Mouse (Mus musculus): Measurements from ENCODE around the gene Cdk15. TPM values are rescaled to one million over a fixed set of nuclear protein-coding genes. Genes with fewer than 3 reads are reported as not detected.

Cdk15 gene
- total and polyA plus RNA-seq, 2 experiments from 2014 or later = 1.1 to 2.1 TPM

DNA sequence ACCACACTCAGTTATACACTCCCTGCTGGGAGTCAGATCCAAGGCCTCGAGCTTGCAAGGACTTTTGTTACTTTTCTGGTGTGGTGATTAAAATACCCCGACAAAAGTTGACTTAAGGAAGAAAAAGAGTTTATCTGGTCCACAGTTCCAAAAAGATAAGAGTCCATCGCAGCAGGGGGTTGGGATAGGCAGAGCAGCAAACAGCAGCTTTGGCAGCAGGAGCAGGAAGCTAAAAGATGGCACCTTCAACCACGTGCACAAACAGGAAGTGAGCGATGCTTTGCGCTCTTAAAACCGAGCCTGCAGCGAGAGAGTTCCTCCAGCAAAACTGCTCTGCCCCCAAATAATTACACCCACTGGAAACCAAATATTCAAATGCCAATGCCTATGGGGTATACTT is 12.2 kb downstream of the Cdk15 start:
- no peaks in the 10 kb centered on the region for H3K36me3 ChIP-seq (ENCODE audit: insufficient read depth, low read length)
- DNase-seq (ENCODE audit: low spot score) (no peak), ATAC-seq (ENCODE audit: low FRiP score) (no peak)
- H3K27ac ChIP-seq (ENCODE audit: low read depth, low read length) = no peak overlapping the region
- no peak for TF ChIP-seq CTCF (IDR thresholded peaks at IDR 0.05)
- H3K4me3 ChIP-seq (ENCODE audit: low read depth, low read length) = no peak overlapping the region
- no peak overlapping the region for H3K4me2 ChIP-seq (ENCODE audit: low read depth, low read length, poor library complexity, severe bottlenecking)
- no peaks in the 10 kb centered on the region for H3K27me3 ChIP-seq (ENCODE audit: insufficient read depth, low read length)
- 65% methylated on average over 8 of the region's 8 CpGs for WGBS
- no peaks in the 10 kb centered on the region for H3K9me3 ChIP-seq (ENCODE audit: low read length)
- no peaks in the 10 kb centered on the region for H3K4me1 ChIP-seq (ENCODE audit: insufficient read depth, low read length)
- H3K9ac ChIP-seq (replicated peaks; ENCODE audit: low read length, poor library complexity, severe bottlenecking) = no peak overlapping the region

DNA sequence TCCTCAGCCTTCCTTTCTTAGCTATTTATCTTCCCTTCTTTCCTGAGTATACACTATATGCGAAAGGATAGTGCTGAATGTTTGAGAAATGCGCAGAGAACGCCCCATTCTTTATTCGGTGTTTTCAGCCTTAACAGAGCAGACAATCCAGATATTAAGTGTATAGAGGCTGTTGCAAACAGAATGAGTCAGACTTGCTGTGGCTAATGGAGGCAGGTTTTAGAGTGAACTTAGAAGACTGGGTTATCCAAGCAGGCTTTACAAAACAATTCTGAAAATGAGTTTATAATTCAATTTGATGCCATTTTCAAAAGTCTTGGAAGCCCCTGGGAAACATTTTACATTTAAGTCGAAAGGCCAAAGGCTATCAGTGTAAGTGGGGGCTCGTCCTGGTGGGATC is 12.8 kb downstream of the Cdk15 start:
- Histone ChIP-seq H3K9ac (replicated peaks; ENCODE audit: low read length, poor library complexity, severe bottlenecking) (no peak overlapping the region), H3K9me3 (ENCODE audit: low read length) (no peaks in the 10 kb centered on the region), H3K4me2 (ENCODE audit: low read depth, low read length, poor library complexity, severe bottlenecking) (no peak overlapping the region), H3K4me1 (ENCODE audit: insufficient read depth, low read length) (no peaks in the 10 kb centered on the region), H3K27ac (ENCODE audit: low read depth, low read length) (no peak overlapping the region), H3K36me3 (ENCODE audit: insufficient read depth, low read length) (no peaks in the 10 kb centered on the region), H3K4me3 (ENCODE audit: low read depth, low read length) (no peak overlapping the region), H3K27me3 (ENCODE audit: insufficient read depth, low read length) (no peaks in the 10 kb centered on the region)
- DNase-seq (ENCODE audit: low spot score) (no peak), ATAC-seq (ENCODE audit: low FRiP score) (no peak)
- no peak for TF ChIP-seq CTCF (IDR thresholded peaks at IDR 0.05)
- 84% methylated on average over 6 of the region's 6 CpGs for WGBS

DNA sequence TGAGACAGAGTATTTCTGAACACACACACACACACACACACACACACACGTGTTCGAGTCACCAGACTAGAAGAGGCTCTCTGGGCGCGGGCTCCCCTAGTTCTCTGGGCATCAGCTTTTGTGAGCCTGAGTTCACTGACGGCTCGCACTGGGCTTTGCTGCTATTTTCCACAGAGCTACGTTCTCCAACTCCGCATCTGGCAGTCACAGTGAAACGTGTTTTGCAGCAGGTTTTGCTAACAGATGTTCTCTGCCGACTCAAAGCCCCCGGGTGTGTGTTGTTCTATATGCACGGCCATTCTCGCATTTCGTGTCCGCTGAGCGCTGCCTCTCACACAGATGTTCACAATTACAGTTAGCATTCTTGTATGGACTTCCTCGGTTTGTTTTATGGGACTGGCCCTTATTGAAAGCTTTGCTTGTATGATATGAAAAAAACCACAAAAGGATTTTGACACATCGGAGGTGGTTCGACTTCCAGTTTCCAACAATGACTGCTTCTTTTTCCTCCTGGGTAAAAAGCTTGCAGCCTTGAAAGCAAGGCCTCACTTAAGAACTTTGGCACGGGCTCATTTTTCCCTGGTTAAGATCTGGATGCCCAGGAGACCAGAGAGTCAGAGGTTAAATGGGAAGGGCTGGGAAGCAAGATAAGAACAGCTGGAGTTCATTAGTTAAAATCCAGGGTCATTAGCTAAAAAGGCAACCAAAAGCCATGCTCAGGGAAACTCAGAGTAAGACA is 13.4 kb downstream of the Cdk15 start:
- DNase-seq (ENCODE audit: low spot score) = peak; percentile 41
- no peak overlapping the region for H3K4me2 ChIP-seq (ENCODE audit: low read depth, low read length, poor library complexity, severe bottlenecking)
- H3K27me3 ChIP-seq (ENCODE audit: insufficient read depth, low read length) = no peaks in the 10 kb centered on the region
- no peaks in the 10 kb centered on the region for H3K36me3 ChIP-seq (ENCODE audit: insufficient read depth, low read length)
- H3K9me3 ChIP-seq (ENCODE audit: low read length) = no peaks in the 10 kb centered on the region
- no peaks in the 10 kb centered on the region for H3K4me1 ChIP-seq (ENCODE audit: insufficient read depth, low read length)
- no peak; the same call in 1 of the 2 replicates for ATAC-seq (ENCODE audit: low FRiP score)
- TF ChIP-seq CTCF (IDR thresholded peaks at IDR 0.05) = no peak
- WGBS = 45% methylated on average over 20 of the region's 20 CpGs
- no peak overlapping the region for H3K9ac ChIP-seq (replicated peaks; ENCODE audit: low read length, poor library complexity, severe bottlenecking)
- no peak overlapping the region for H3K4me3 ChIP-seq (ENCODE audit: low read depth, low read length)
- H3K27ac ChIP-seq (ENCODE audit: low read depth, low read length) = no peak overlapping the region

DNA sequence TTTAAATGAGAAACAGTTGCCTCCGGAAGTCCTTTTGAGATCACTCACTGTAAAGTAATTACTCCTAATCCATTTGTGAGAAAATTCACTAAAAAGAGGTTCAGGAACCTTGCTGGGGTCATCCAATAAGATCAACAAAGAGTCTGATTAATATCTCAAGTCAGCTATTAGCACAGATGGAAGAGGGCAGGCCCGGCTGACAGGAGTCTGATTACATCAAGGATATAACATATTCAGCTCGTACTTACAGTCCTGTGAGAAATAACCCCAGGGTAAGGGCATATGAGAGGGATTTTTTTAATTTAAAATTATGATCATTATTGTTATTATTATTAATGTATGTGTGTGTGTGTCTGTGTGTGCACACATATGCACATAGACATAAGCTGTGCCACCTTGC is 15.5 kb downstream of the Cdk15 start:
- WGBS = 48% methylated on average over 3 of the region's 3 CpGs
- Histone ChIP-seq H3K4me2 (ENCODE audit: low read depth, low read length, poor library complexity, severe bottlenecking) (no peak overlapping the region), H3K9ac (replicated peaks; ENCODE audit: low read length, poor library complexity, severe bottlenecking) (no peak overlapping the region), H3K36me3 (ENCODE audit: insufficient read depth, low read length) (no peaks in the 10 kb centered on the region), H3K27ac (ENCODE audit: low read depth, low read length) (no peak overlapping the region), H3K4me1 (ENCODE audit: insufficient read depth, low read length) (no peaks in the 10 kb centered on the region), H3K4me3 (ENCODE audit: low read depth, low read length) (no peak overlapping the region), H3K9me3 (ENCODE audit: low read length) (no peaks in the 10 kb centered on the region), H3K27me3 (ENCODE audit: insufficient read depth, low read length) (no peaks in the 10 kb centered on the region)
- DNase-seq (ENCODE audit: low spot score) (no peak), ATAC-seq (ENCODE audit: low FRiP score) (no peak)
- no peak for TF ChIP-seq CTCF (IDR thresholded peaks at IDR 0.05)

DNA sequence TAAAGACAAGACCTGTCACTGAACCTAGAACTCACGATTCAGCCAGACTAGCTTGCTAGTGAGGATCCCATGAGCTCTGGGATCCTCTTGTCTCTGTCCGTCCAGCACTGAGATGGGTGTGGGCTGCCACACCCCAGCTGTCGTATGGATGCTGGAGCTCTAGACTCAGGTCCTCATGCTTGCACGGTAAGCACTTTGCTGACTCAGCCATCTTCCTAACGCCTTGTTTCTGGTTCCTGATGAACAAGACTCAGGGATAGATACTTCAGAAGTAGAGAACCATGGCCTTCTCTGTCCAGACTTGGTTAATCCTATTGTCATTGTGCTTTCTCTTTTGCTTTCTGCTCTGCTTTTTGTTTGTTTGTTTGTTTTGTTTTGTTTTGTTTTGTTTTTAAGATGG is 29.2 kb downstream of the Cdk15 start:
- H3K36me3 ChIP-seq (ENCODE audit: insufficient read depth, low read length) = no peaks in the 10 kb centered on the region
- no peak overlapping the region for H3K27ac ChIP-seq (ENCODE audit: low read depth, low read length)
- H3K9me3 ChIP-seq (ENCODE audit: low read length) = no peaks in the 10 kb centered on the region
- 89% methylated on average over 5 of the region's 5 CpGs for WGBS
- H3K4me3 ChIP-seq (ENCODE audit: low read depth, low read length) = no peak overlapping the region
- DNase-seq (ENCODE audit: low spot score) (no peak), ATAC-seq (ENCODE audit: low FRiP score) (no peak)
- TF ChIP-seq CTCF (IDR thresholded peaks at IDR 0.05) = no peak
- no peaks in the 10 kb centered on the region for H3K27me3 ChIP-seq (ENCODE audit: insufficient read depth, low read length)
- H3K4me2 ChIP-seq (ENCODE audit: low read depth, low read length, poor library complexity, severe bottlenecking) = no peak overlapping the region
- H3K9ac ChIP-seq (replicated peaks; ENCODE audit: low read length, poor library complexity, severe bottlenecking) = no peak overlapping the region
- no peaks in the 10 kb centered on the region for H3K4me1 ChIP-seq (ENCODE audit: insufficient read depth, low read length)

DNA sequence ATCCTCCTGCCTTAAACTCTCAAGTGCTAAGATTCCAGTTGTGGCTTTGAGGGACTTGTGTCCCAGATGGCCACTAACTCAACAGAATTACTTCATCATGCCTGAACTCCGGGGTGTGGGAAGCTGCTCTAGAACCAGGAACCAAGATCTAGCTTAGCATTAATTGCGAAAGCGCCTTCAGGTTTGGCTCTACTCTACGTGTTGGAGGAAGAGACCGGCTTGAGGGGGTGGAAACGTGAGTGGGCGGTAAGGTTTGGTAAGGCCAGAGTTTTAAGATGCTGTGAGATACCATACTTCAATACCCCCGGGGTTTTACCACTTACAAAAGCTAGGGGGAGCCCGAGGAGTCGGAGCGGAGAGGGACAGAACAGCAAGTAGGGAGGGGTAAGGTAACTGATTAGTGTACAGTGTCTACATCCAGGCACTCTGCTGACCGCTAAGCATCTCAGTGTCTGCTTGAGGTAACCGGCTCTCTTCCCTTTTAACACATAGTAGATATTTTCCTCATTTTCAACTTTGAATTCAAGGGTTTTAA is 29.7 kb downstream of the Cdk15 start:
- TF ChIP-seq CTCF (IDR thresholded peaks at IDR 0.05) = peak; percentile 16; the same call in 1 of the 2 replicates
- no peaks in the 10 kb centered on the region for H3K36me3 ChIP-seq (ENCODE audit: insufficient read depth, low read length)
- H3K4me1 ChIP-seq (ENCODE audit: insufficient read depth, low read length) = no peaks in the 10 kb centered on the region
- WGBS = 77% methylated on average over 13 of the region's 13 CpGs
- no peak overlapping the region for H3K27ac ChIP-seq (ENCODE audit: low read depth, low read length)
- H3K9me3 ChIP-seq (ENCODE audit: low read length) = no peaks in the 10 kb centered on the region
- no peak overlapping the region for H3K4me3 ChIP-seq (ENCODE audit: low read depth, low read length)
- H3K4me2 ChIP-seq (ENCODE audit: low read depth, low read length, poor library complexity, severe bottlenecking) = no peak overlapping the region
- H3K9ac ChIP-seq (replicated peaks; ENCODE audit: low read length, poor library complexity, severe bottlenecking) = no peak overlapping the region
- H3K27me3 ChIP-seq (ENCODE audit: insufficient read depth, low read length) = no peaks in the 10 kb centered on the region
- DNase-seq (ENCODE audit: low spot score) (no peak), ATAC-seq (ENCODE audit: low FRiP score) (no peak)
